ENCODE assay signal across 7 mouse cellular contexts in genomic region chr2:93278181-93278975, GRCm38 (mm10). TPM values are rescaled to one million over a fixed set of nuclear protein-coding genes. Genes with fewer than 3 reads are reported as not detected.
DNase-seq lines count a peak whose midpoint lies in the region; ATAC-seq and TF ChIP-seq lines count a peak whose summit lies in the region.

No protein-coding gene starts in this region.

- TF ChIP-seq EP300 in heart, postnatal 0 days (IDR thresholded peaks at IDR 0.05; ENCODE audit: low read depth): no peak

- ATAC-seq in heart, postnatal 0 days (ENCODE audit: insufficient read depth, low read depth): peak; percentile 72
- ATAC-seq in neural tube, embryonic 13.5 days (ENCODE audit: low read depth): peak; percentile 73

- H3K36me3 ChIP-seq in heart, postnatal 0 days (replicated peaks; ENCODE audit: control insufficient read depth, insufficient read depth, low read length): no peaks in the 10 kb centered on the region
- no peaks in the 10 kb centered on the region for H3K36me3 ChIP-seq in neural tube, embryonic 13.5 days

- H3K27me3 ChIP-seq in heart, postnatal 0 days (ENCODE audit: control insufficient read depth, insufficient read depth, low read length): no peaks in the 10 kb centered on the region
- no peaks in the 10 kb centered on the region for H3K27me3 ChIP-seq in neural tube, embryonic 13.5 days

- peak; percentile 44 for TF ChIP-seq CTCF in heart, postnatal 0 days (IDR thresholded peaks at IDR 0.05; ENCODE audit: low read depth)

- H3K9ac ChIP-seq in heart, postnatal 0 days (replicated peaks; ENCODE audit: low read depth, low read length): no peak overlapping the region
- H3K9ac ChIP-seq in neural tube, embryonic 13.5 days: peak overlapping the region; percentile 52; the same call in 1 of the 2 replicates

- 30% methylated on average over 11 of the region's 11 CpGs for WGBS in heart, postnatal 0 days
- WGBS in neural tube, embryonic 13.5 days: 4% methylated on average over 11 of the region's 11 CpGs

- no peaks in the 10 kb centered on the region for H3K9me3 ChIP-seq in heart, postnatal 0 days (replicated peaks; ENCODE audit: control insufficient read depth, low read length)
- H3K9me3 ChIP-seq in neural tube, embryonic 13.5 days: no peaks in the 10 kb centered on the region

- H3K4me3 ChIP-seq in heart, postnatal 0 days (ENCODE audit: low read depth, low read length): no peak overlapping the region
- H3K4me3 ChIP-seq in neural tube, embryonic 13.5 days: no peak overlapping the region

- no peak overlapping the region for H3K4me2 ChIP-seq in heart, postnatal 0 days (ENCODE audit: low read depth, low read length)
- H3K4me2 ChIP-seq in neural tube, embryonic 13.5 days: peak overlapping the region; percentile 32

- peaks cover 31% of the 10 kb centered on the region for H3K4me1 ChIP-seq in heart, postnatal 0 days (ENCODE audit: control insufficient read depth, insufficient read depth)
- H3K4me1 ChIP-seq in neural tube, embryonic 13.5 days (replicated peaks): peaks cover 99% of the 10 kb centered on the region

- peak overlapping the region; percentile 87 for H3K27ac ChIP-seq in heart, postnatal 0 days (ENCODE audit: low read depth)
- H3K27ac ChIP-seq in neural tube, embryonic 13.5 days (replicated peaks): peak overlapping the region; percentile 91

- peak; percentile 13 for DNase-seq in R1 (ENCODE audit: low read depth, low spot score)
- peak; percentile 74 for DNase-seq in embryo, embryonic 10.5 days (ENCODE audit: low spot score)
- peak; percentile 60 for DNase-seq in heart, postnatal 0 days (ENCODE audit: low spot score)
- DNase-seq in kidney, postnatal 36 days: peak; percentile 49 to 67
- no peak for DNase-seq in thymus, adult 18-20 months
- DNase-seq in spleen, postnatal 10 days (ENCODE audit: low spot score in 2 of 2): no peak

RNA-seq across cellular contexts. Expression of gene Tspan18, which starts 55.9 kb away (rescaled TPM):
- 64.4 and 66.2 TPM in 2 replicates for total RNA-seq in heart, postnatal 0 days (2014; rRNA removed; ENCODE audit: low replicate concordance)
- polyA plus RNA-seq in heart, postnatal 0 days (2015; fragmentation: Nextera tagmentation; extraction: Ambion mirVana): 37.6 and 39.8 TPM in 2 replicates
- 41.8 and 43.5 TPM in 2 replicates for polyA plus RNA-seq in neural tube, embryonic 13.5 days (2015; fragmentation: Nextera tagmentation; extraction: Ambion mirVana)

Comparison
In these comparisons a context has a peak if more than half of its experiments do, and no peak if none do; other contexts are left out.
1. DNase-seq: peak in R1 (single experiment), embryo, embryonic 10.5 days (single experiment), heart, postnatal 0 days (single experiment) and kidney, postnatal 36 days (2 of 2); none in thymus, adult 18-20 months (0 of 2) and spleen, postnatal 10 days (0 of 2).